Comparison of ENCODE assay signal across 9 mouse cellular contexts in the genomic region with DNA sequence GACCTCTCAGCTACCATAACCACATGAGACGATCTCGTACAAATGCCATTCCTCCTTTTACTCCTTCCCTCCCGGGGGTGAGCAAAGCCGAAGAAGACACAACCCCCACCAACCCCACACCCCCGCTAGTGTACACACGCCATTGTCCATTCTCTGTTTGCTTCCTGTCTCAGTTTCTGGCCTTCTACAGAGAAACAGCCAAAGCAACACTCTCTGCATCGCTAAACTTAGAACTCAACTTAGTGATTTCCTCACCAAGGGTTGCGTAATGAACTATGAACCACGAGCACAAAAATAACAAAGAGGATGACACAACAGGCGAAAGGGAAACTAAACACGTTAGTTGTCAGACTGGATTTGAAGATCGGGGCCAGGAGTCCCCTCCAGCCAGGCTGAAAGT. TPM values are rescaled to one million over a fixed set of nuclear protein-coding genes. Genes with fewer than 3 reads are reported as not detected.
DNase-seq lines count a peak whose midpoint lies in the region; ATAC-seq and TF ChIP-seq lines count a peak whose summit lies in the region.
"Had no signal": no experiment of that assay in that cellular context is flagged by ENCODE, and none has a peak within 500 bp of the region (broad histone marks: within the 10 kb centered on the region; RNA-seq: fewer than 3 reads in every experiment).

No protein-coding gene starts in this region.

- H3K27me3 ChIP-seq in liver, adult 2 months (ENCODE audit: control insufficient read depth, insufficient read depth, low read length), result no peaks in the 10 kb centered on the region
- H3K27me3 ChIP-seq in liver, embryonic 14.5 days (ENCODE audit: control insufficient read depth, insufficient read depth, low read length), result no peaks in the 10 kb centered on the region
- no peaks in the 10 kb centered on the region for H3K27me3 ChIP-seq in splenic B cell, adult 2 months (ENCODE audit: control insufficient read depth, insufficient read depth, low read length, poor library complexity, severe bottlenecking)
- H3K27me3 ChIP-seq: limb, embryonic 12.5 days had no signal

- H3K9ac ChIP-seq in liver, adult 2 months (ENCODE audit: low read depth, low read length), result peak overlapping the region; percentile 41
- peak overlapping the region; percentile 9; the same call in 1 of the 2 replicates for H3K9ac ChIP-seq in liver, embryonic 14.5 days (replicated peaks)
- H3K9ac ChIP-seq: limb, embryonic 12.5 days had no signal

- no peak for TF ChIP-seq EP300 in liver, embryonic 14.5 days (IDR thresholded peaks at IDR 0.05; ENCODE audit: low read depth)

- no peak for ATAC-seq in liver, embryonic 14.5 days (ENCODE audit: insufficient read depth)

- TF ChIP-seq CTCF in liver, adult 2 months (IDR thresholded peaks at IDR 0.05; ENCODE audit: low read depth, low read length), result no peak
- no peak for TF ChIP-seq CTCF in liver, embryonic 14.5 days (IDR thresholded peaks at IDR 0.05; ENCODE audit: low read depth)

- peak overlapping the region; percentile 94 for H3K27ac ChIP-seq in liver, adult 2 months (replicated peaks; ENCODE audit: insufficient read depth, low read depth, low read length)
- H3K27ac ChIP-seq in liver, embryonic 14.5 days, result peak overlapping the region; percentile 17; the same call in 1 of the 2 replicates
- H3K27ac ChIP-seq: limb, embryonic 12.5 days had no signal

- no peak for TF ChIP-seq POLR2A in liver, adult 2 months (IDR thresholded peaks at IDR 0.05; ENCODE audit: extremely low read depth, insufficient read depth, low read length)

- 2% methylated on average over 12 of the region's 12 CpGs for WGBS in liver, adult 2 months
- WGBS in liver, embryonic 14.5 days (ENCODE audit: insufficient replicate concordance), result 14% methylated on average over 12 of the region's 12 CpGs

- no peaks in the 10 kb centered on the region for H3K79me2 ChIP-seq in liver, adult 2 months (ENCODE audit: control insufficient read depth, insufficient read depth, low read length)

- peaks cover 22% of the 10 kb centered on the region for H3K4me1 ChIP-seq in liver, adult 2 months (ENCODE audit: control insufficient read depth, insufficient read depth, low read length)
- H3K4me1 ChIP-seq in liver, embryonic 14.5 days (replicated peaks; ENCODE audit: control insufficient read depth in 2 of 2, insufficient read depth in 2 of 2, low read length in 1 of 2), result peaks cover 22 to 34% of the 10 kb centered on the region in 2 experiments
- H3K4me1 ChIP-seq: limb, embryonic 12.5 days had no signal

- H3K36me3 ChIP-seq in liver, adult 2 months (ENCODE audit: control insufficient read depth, insufficient read depth, low read length), result no peaks in the 10 kb centered on the region
- no peaks in the 10 kb centered on the region for H3K36me3 ChIP-seq in liver, embryonic 14.5 days (replicated peaks; ENCODE audit: control insufficient read depth, insufficient read depth, low read depth)
- H3K36me3 ChIP-seq in splenic B cell, adult 2 months (ENCODE audit: control insufficient read depth, insufficient read depth, low read length, poor library complexity, severe bottlenecking), result no peaks in the 10 kb centered on the region
- H3K36me3 ChIP-seq: limb, embryonic 12.5 days had no signal

- peak; percentile 99 for DNase-seq in liver, adult 2 months (ENCODE audit: extremely low read depth, low read depth, low spot score)
- no peak for DNase-seq in liver
- peak; percentile 97 for DNase-seq in fat pad, adult 2 months (ENCODE audit: extremely low read depth, low read depth, low spot score)
- peak; percentile 31 to 39 (median 37) for DNase-seq in liver, embryonic 14.5 days (ENCODE audit: low read depth in 3 of 3, low spot score in 3 of 3)
- DNase-seq in splenic B cell, adult 2 months (ENCODE audit: low read depth, low spot score), result peak; percentile 5
- DNase-seq in right cerebral cortex, postnatal 36 days (ENCODE audit: low spot score in 2 of 2), result no peak
- DNase-seq in left cerebral cortex, adult 11 months (ENCODE audit: low spot score), result no peak
- no peak for DNase-seq in cerebellum, adult 9-10 months

- H3K4me3 ChIP-seq in liver, adult 2 months (ENCODE audit: insufficient read depth, low read depth, low read length), result peak overlapping the region; percentile 9; the same call in 1 of the 2 replicates
- 0 out of 4 replicates have a peak overlapping the region, but pooled peaks of 1 of the 2 experiments have one; percentile 5 for H3K4me3 ChIP-seq in liver, embryonic 14.5 days (ENCODE audit: insufficient read depth in 1 of 2, low read depth in 2 of 2, low read length in 2 of 2)
- H3K4me3 ChIP-seq: limb, embryonic 12.5 days had no signal

- H3K9me3 ChIP-seq in liver, embryonic 14.5 days (ENCODE audit: control insufficient read depth, low read length), result no peaks in the 10 kb centered on the region
- H3K9me3 ChIP-seq: limb, embryonic 12.5 days had no signal

- peak overlapping the region; percentile 47 for H3K4me2 ChIP-seq in liver, embryonic 14.5 days (ENCODE audit: low read depth)
- H3K4me2 ChIP-seq: limb, embryonic 12.5 days had no signal

RNA-seq across cellular contexts. Expression of a gene that starts 14.8 kb away (rescaled TPM):
- total RNA-seq in liver, adult 2 months (2014; rRNA removed), result not detected in 2 replicates
- polyA plus RNA-seq in liver, adult 2 months (2012; rRNA removed), result not detected in 2 replicates
- not detected in 2 replicates for polyA plus RNA-seq in liver, embryonic 14.5 days (2012; rRNA removed)
- not detected in 2 replicates for polyA plus RNA-seq in liver, embryonic 14.5 days (2014; fragmentation: Nextera tagmentation; extraction: Ambion mirVana)
- polyA plus RNA-seq: limb, embryonic 12.5 days had no signal

RNA-seq across cellular contexts. Expression of a gene that starts 20.7 kb away (rescaled TPM):
- total RNA-seq in liver, adult 2 months (2014; rRNA removed), result not detected in 2 replicates
- polyA plus RNA-seq in liver, adult 2 months (2012; rRNA removed), result not detected in 2 replicates
- not detected in 2 replicates for polyA plus RNA-seq in liver, embryonic 14.5 days (2012; rRNA removed)
- polyA plus RNA-seq in liver, embryonic 14.5 days (2014; fragmentation: Nextera tagmentation; extraction: Ambion mirVana), result not detected in 2 replicates
- polyA plus RNA-seq: limb, embryonic 12.5 days had no signal

RNA-seq across cellular contexts. Expression of a gene that starts 34.3 kb away (rescaled TPM):
- total RNA-seq in liver, adult 2 months (2014; rRNA removed), result not detected in 2 replicates
- polyA plus RNA-seq in liver, adult 2 months (2012; rRNA removed), result not detected in 2 replicates
- polyA plus RNA-seq in liver, embryonic 14.5 days (2012; rRNA removed), result not detected in 2 replicates
- not detected in 2 replicates for polyA plus RNA-seq in liver, embryonic 14.5 days (2014; fragmentation: Nextera tagmentation; extraction: Ambion mirVana)
- polyA plus RNA-seq: limb, embryonic 12.5 days had no signal

RNA-seq across cellular contexts. Expression of a gene that starts 54.9 kb away (rescaled TPM):
- not detected in 2 replicates for total RNA-seq in liver, adult 2 months (2014; rRNA removed)
- polyA plus RNA-seq in liver, adult 2 months (2012; rRNA removed), result not detected in 2 replicates
- polyA plus RNA-seq in liver, embryonic 14.5 days (2012; rRNA removed), result not detected in 2 replicates
- polyA plus RNA-seq in liver, embryonic 14.5 days (2014; fragmentation: Nextera tagmentation; extraction: Ambion mirVana), result not detected in 2 replicates
- polyA plus RNA-seq: limb, embryonic 12.5 days had no signal

Comparison
In these comparisons a context has a peak if more than half of its experiments do, and no peak if none do; other contexts are left out.
1. DNase-seq: peak in liver, adult 2 months (single experiment), fat pad, adult 2 months (single experiment), liver, embryonic 14.5 days (3 of 3) and splenic B cell, adult 2 months (single experiment); none in liver (single experiment), right cerebral cortex, postnatal 36 days (0 of 2), left cerebral cortex, adult 11 months (single experiment) and cerebellum, adult 9-10 months (single experiment).